Mouse (Mus musculus) bone marrow, adult 2 months (tissue): ENCODE results near the gene Hsph1. TPM values are rescaled to one million over a fixed set of nuclear protein-coding genes. Genes with fewer than 3 reads are reported as not detected.

Source experiments
- H3K27ac ChIP-seq: fragments of 200-500 bp; 2 replicates; pipeline ENCODE4 v1.5.1; 2012; ENCODE audit warnings: low read depth, mild to moderate bottlenecking, control low read depth, inconsistent platforms, low read length; ENCODE audit not compliant: control insufficient read depth, poor library complexity, insufficient read depth
- H3K4me1 ChIP-seq: fragments of 200-500 bp; 2 replicates; pipeline ENCODE4 v1.6.1; 2011; ENCODE audit warnings: low read length; ENCODE audit not compliant: control insufficient read depth, insufficient read depth
- H3K4me3 ChIP-seq: fragments of 200-500 bp; replicated peaks from 2 replicates; pipeline ENCODE3; 2011; ENCODE audit warnings: mild to moderate bottlenecking, low read depth, low read length, control low read depth; ENCODE audit not compliant: control insufficient read depth
- CTCF ChIP-seq: fragments of 200-500 bp; IDR thresholded peaks from 2 replicates; pipeline ENCODE4 v1.5.1; 2011; ENCODE audit warnings: low read length, control low read depth; ENCODE audit not compliant: control insufficient read depth, insufficient read depth
- POLR2A ChIP-seq: fragments of 200-500 bp; IDR thresholded peaks from 2 replicates; pipeline ENCODE4 v1.6.1; 2011; ENCODE audit warnings: low read depth, mild to moderate bottlenecking, control low read depth, low read length, borderline replicate concordance; ENCODE audit not compliant: control insufficient read depth
- WGBS: fragments of 180-500 bp; shearing (Covaris S2); methylation state at CpG from one replicate; pipeline ENCODE4 v1.1.7; 2018; 5-methylcytosine and 5-hydroxymethylcytosine counted together
- polyA plus RNA-seq: library from polyadenylated mRNA; stranded (reverse); fragments of >200 nt; gene quantifications from 2 replicates; pipeline ENCODE4 v1.2.4, GENCODE M21; 2011; ENCODE audit warnings: low replicate concordance; ENCODE audit not compliant: missing spikeins, insufficient read depth, insufficient read length

Hsph1 gene
- polyA plus RNA-seq, 1 experiment, result 27.3 TPM

GRCm38 (mm10) chr5:149625547-149625946 lies 10.6 kb downstream of the Hsph1 start:
- Histone ChIP-seq H3K4me1 (peaks cover 2% of the 10 kb centered on the region), H3K4me3 (no peak overlapping the region), H3K27ac (no peak overlapping the region)
- 66% methylated on average over 3 of the region's 3 CpGs for WGBS
- TF ChIP-seq POLR2A (no peak), CTCF (no peak)

GRCm38 (mm10) chr5:149623815-149624675 lies 12.1 kb downstream of the Hsph1 start:
- Histone ChIP-seq H3K4me1 (peaks cover 2% of the 10 kb centered on the region), H3K27ac (peak overlapping the region; percentile 70), H3K4me3 (no peak overlapping the region)
- 40% methylated on average over 8 of the region's 8 CpGs for WGBS
- TF ChIP-seq POLR2A (no peak), CTCF (no peak)

GRCm38 (mm10) chr5:149622644-149623043 lies 13.5 kb downstream of the Hsph1 start:
- Histone ChIP-seq H3K4me3 (no peak overlapping the region), H3K27ac (no peak overlapping the region), H3K4me1 (peaks cover 2% of the 10 kb centered on the region)
- 61% methylated on average over 6 of the region's 6 CpGs for WGBS
- no peak for TF ChIP-seq CTCF

GRCm38 (mm10) chr5:149622152-149622551 lies 14.0 kb downstream of the Hsph1 start:
- H3K4me3 ChIP-seq, result no peak overlapping the region
- TF ChIP-seq CTCF (no peak), POLR2A (no peak)
- peaks cover 2% of the 10 kb centered on the region for H3K4me1 ChIP-seq
- no peak overlapping the region for H3K27ac ChIP-seq
- WGBS, result 85% methylated on average over 7 of the region's 7 CpGs

GRCm38 (mm10) chr5:149617776-149618425 lies 18.3 kb downstream of the Hsph1 start:
- Histone ChIP-seq H3K27ac (no peak overlapping the region), H3K4me1 (no peaks in the 10 kb centered on the region), H3K4me3 (no peak overlapping the region)
- TF ChIP-seq CTCF (no peak), POLR2A (no peak)
- 86% methylated on average over 6 of the region's 6 CpGs for WGBS

- H3K4me3 ChIP-seq, result no peak overlapping the region
- TF ChIP-seq CTCF, result no peak
- no peak for TF ChIP-seq POLR2A
- H3K27ac ChIP-seq, result no peak overlapping the region
- H3K4me1 ChIP-seq, result no peaks in the 10 kb centered on the region
- WGBS, result 90% methylated on average over 10 of the region's 10 CpGs
Measured at GRCm38 (mm10) chr5:149616817-149617216, 19.4 kb downstream of the Hsph1 start.

GRCm38 (mm10) chr5:149616138-149616537 lies 20.0 kb downstream of the Hsph1 start:
- Histone ChIP-seq H3K27ac (no peak overlapping the region), H3K4me1 (no peaks in the 10 kb centered on the region), H3K4me3 (no peak overlapping the region)
- WGBS, result 85% methylated on average over 1 of the region's 1 CpGs
- TF ChIP-seq CTCF, result no peak
- no peak for TF ChIP-seq POLR2A

- TF ChIP-seq POLR2A (no peak), CTCF (no peak)
- Histone ChIP-seq H3K4me1 (no peaks in the 10 kb centered on the region), H3K27ac (no peak overlapping the region), H3K4me3 (no peak overlapping the region)
- 86% methylated on average over 10 of the region's 10 CpGs for WGBS
Measured at GRCm38 (mm10) chr5:149612740-149613139, 23.4 kb downstream of the Hsph1 start.
